Mouse (Mus musculus) left cerebral cortex, adult 2 months (tissue): ENCODE results near the gene Bex3. TPM values are rescaled to one million over a fixed set of nuclear protein-coding genes. Genes with fewer than 3 reads are reported as not detected.
"Not testable (repeated sequence)": the region's sequence is repeated elsewhere in the genome, so short reads cannot be mapped to it uniquely, and the experiment has no call there.

ENCODE experiments used
- DNase-seq, 2 experiments: peaks; one replicate each; pipeline ENCODE4 v3.0.0; 2021 to 2022; ENCODE audit warnings: low spot score in 2 of 2, mixed read lengths in 1 of 2; ENCODE audit errors: extremely low spot score in 1 of 2
- H3K27ac ChIP-seq: fragments of 200-600 bp; 2 replicates; pipeline ENCODE4 v1.8.1; 2022
- H3K4me3 ChIP-seq: fragments of 200-600 bp; 2 replicates; pipeline ENCODE4 v1.8.1; 2022
- CTCF ChIP-seq: fragments of 200-600 bp; IDR thresholded peaks from 2 replicates; pipeline ENCODE4 v1.8.1; 2022; ENCODE audit warnings: antibody characterized with exemption, mild to moderate bottlenecking, moderate library complexity
- intact Hi-C: fragments of 180-260 bp; cut with DNase I; formaldehyde crosslinking; loops from one replicate; pipeline ENCODE4 v1.15.1; 2025
- long read RNA-seq, 2 experiments: library from polyadenylated mRNA; stranded (forward); transcript quantifications; one replicate each; pipeline ENCODE4 v2.0.0; 2021; ENCODE audit warnings: borderline mapping rate in 2 of 2
- total RNA-seq, 2 experiments: library from RNA; stranded (reverse); gene quantifications; 2 replicates each; pipeline ENCODE4 v1.2.3; 2021

Bex3 gene
- total RNA-seq: 100 to 1,000 TPM; 276 to 281 TPM
- long read RNA-seq, experiment 1, transcript Bex3-201 (3 exons, 930 nt): major isoform, 84 of 178 reads
- long read RNA-seq, experiment 1, transcript Bex3-202 (3 exons, 826 nt): minor isoform, 9 of 178 reads
- long read RNA-seq, experiment 1, partial matches to known transcripts: 0 of 178 reads
- long read RNA-seq, experiment 1, other reads (novel, unspliced or antisense): 77 of 178 reads
- long read RNA-seq, experiment 2, transcript Bex3-204 (3 exons, 933 nt): minor isoform, 9 of 127 reads
- long read RNA-seq, experiment 2, transcript Bex3-201 (3 exons, 930 nt): major isoform, 65 of 127 reads
- long read RNA-seq, experiment 2, transcript Bex3-203 (2 exons, 766 nt): minor isoform, 5 of 127 reads
- long read RNA-seq, experiment 2, partial matches to known transcripts: 0 of 127 reads
- long read RNA-seq, experiment 2, other reads (novel, unspliced or antisense): 47 of 127 reads

- peak within 1 kb of the TSS; percentile 48 for H3K4me3 ChIP-seq
- DNase-seq: peak; percentile 49 to 59
- H3K27ac ChIP-seq, intact Hi-C loops: not testable (repeated sequence)
Observed at GRCm38 (mm10) chrX:136269743-136270392, at the start of gene Bex3. Gene Bex3, plus strand, starts transcription at chrX:136270253.

- intact Hi-C loops: no loop called here
- Histone ChIP-seq H3K27ac (no peak overlapping the region), H3K4me3 (no peak overlapping the region)
- TF ChIP-seq CTCF: no peak
- DNase-seq: no peak
Observed at GRCm38 (mm10) chrX:136223714-136224113, 46.3 kb upstream of the Bex3 start.

GRCm38 (mm10) chrX:136227768-136228167 is 42.3 kb upstream of the Bex3 start:
- DNase-seq: no peak
- Histone ChIP-seq H3K4me3 (no peak overlapping the region), H3K27ac (no peak overlapping the region)
- intact Hi-C loops: no loop called here
- no peak for TF ChIP-seq CTCF

GRCm38 (mm10) chrX:136238118-136238517 is 31.9 kb upstream of the Bex3 start:
- DNase-seq: peak; percentile 11 to 32
- H3K4me3 ChIP-seq: no peak overlapping the region
- no peak overlapping the region for H3K27ac ChIP-seq
- TF ChIP-seq CTCF: peak; percentile 66
- intact Hi-C loops: loop anchor here (2.0 kb wide), 1 partner anchor 67 kb away; no protein-coding TSS in a partner anchor

GRCm38 (mm10) chrX:136243181-136243580 is 26.9 kb upstream of the Bex3 start:
- no peak for TF ChIP-seq CTCF
- DNase-seq: no peak
- intact Hi-C loops: no loop called here
- no peak overlapping the region for H3K4me3 ChIP-seq
- H3K27ac ChIP-seq: no peak overlapping the region

- no peak for TF ChIP-seq CTCF
- Histone ChIP-seq H3K27ac (peak within 1 kb of the TSS; percentile 80), H3K4me3 (peak within 1 kb of the TSS; percentile 62)
- intact Hi-C loops: no loop called here
- DNase-seq: peak; percentile 54 to 65
Observed at GRCm38 (mm10) chrX:136244574-136245229, 25.4 kb upstream of the Bex3 start, which contains the start of gene Tceal9. Gene Tceal9, plus strand, starts transcription at chrX:136245079.

GRCm38 (mm10) chrX:136245521-136246071 is 24.5 kb upstream of the Bex3 start:
- TF ChIP-seq CTCF: no peak
- intact Hi-C loops: no loop called here
- H3K27ac ChIP-seq: peak overlapping the region; percentile 80
- DNase-seq: peak in 1 of 2 experiments; percentile 14
- peak overlapping the region; percentile 62 for H3K4me3 ChIP-seq

GRCm38 (mm10) chrX:136248811-136249210 is 21.2 kb upstream of the Bex3 start:
- TF ChIP-seq CTCF: no peak
- no peak overlapping the region for H3K27ac ChIP-seq
- intact Hi-C loops: no loop called here
- DNase-seq: no peak
- no peak overlapping the region for H3K4me3 ChIP-seq

GRCm38 (mm10) chrX:136249671-136250070 is 20.4 kb upstream of the Bex3 start:
- intact Hi-C loops: no loop called here
- no peak for DNase-seq
- no peak overlapping the region for H3K4me3 ChIP-seq
- no peak for TF ChIP-seq CTCF
- no peak overlapping the region for H3K27ac ChIP-seq

GRCm38 (mm10) chrX:136252023-136252729 is 17.9 kb upstream of the Bex3 start:
- Histone ChIP-seq H3K27ac (no peak overlapping the region), H3K4me3 (no peak overlapping the region)
- intact Hi-C loops: no loop called here
- no peak for DNase-seq
- no peak for TF ChIP-seq CTCF

- DNase-seq: no peak
- no peak overlapping the region for H3K27ac ChIP-seq
- no peak for TF ChIP-seq CTCF
- intact Hi-C loops: no loop called here
- no peak overlapping the region for H3K4me3 ChIP-seq
Observed at GRCm38 (mm10) chrX:136267720-136268119, 2.3 kb upstream of the Bex3 start.
